Mouse (Mus musculus) bone marrow, adult 2 months (tissue): Measurements from ENCODE around the gene Gm42688.
A peak's percentile ranks its signal among the peaks of the same experiment; 100 is the strongest.

Experiments used
- CTCF ChIP-seq: fragments of 200-500 bp; IDR thresholded peaks from 2 replicates; pipeline ENCODE4 v1.5.1; 2011; ENCODE audit warnings: low read length, control low read depth; ENCODE audit not compliant: control insufficient read depth, insufficient read depth
- POLR2A ChIP-seq: fragments of 200-500 bp; IDR thresholded peaks from 2 replicates; pipeline ENCODE4 v1.6.1; 2011; ENCODE audit warnings: low read depth, mild to moderate bottlenecking, control low read depth, low read length, borderline replicate concordance; ENCODE audit not compliant: control insufficient read depth

- TF ChIP-seq CTCF (peak; percentile 25; the same call in 1 of the 2 replicates), POLR2A (no peak)
Observed at GRCm38 (mm10) chr6:83127419-83127818, 26.0 kb downstream of the Gm42688 start.
